Mouse (Mus musculus) fat pad, adult 2 months (tissue): ENCODE measurements around the gene Prokr1.
"Not testable (repeated sequence)": the region's sequence is repeated elsewhere in the genome, so short reads cannot be mapped to it uniquely, and the experiment has no call there.

Experiments
- DNase-seq: peaks from one replicate; pipeline ENCODE4 v3.0.0-alpha.2; 2011; ENCODE audit warnings: low read depth, low spot score; ENCODE audit errors: extremely low read depth

Gene Prokr1

GRCm38 (mm10) chr6:87590394-87591281 is at the start of gene Prokr1:
TSS of gene Prokr1 (minus strand) at chr6:87590743.
- DNase-seq, result no peak

- no peak for DNase-seq
These were observed 47.7 kb upstream of the Prokr1 start for GRCm38 (mm10) chr6:87638134-87638660.

GRCm38 (mm10) chr6:87632176-87632575 is 41.6 kb upstream of the Prokr1 start:
- DNase-seq, result no peak

GRCm38 (mm10) chr6:87628936-87629335 is 38.4 kb upstream of the Prokr1 start:
- not testable (repeated sequence) for DNase-seq

GRCm38 (mm10) chr6:87623151-87623550 is 32.6 kb upstream of the Prokr1 start:
- no peak for DNase-seq

- DNase-seq, result peak; percentile 37
These were observed 30.7 kb upstream of the Prokr1 start for GRCm38 (mm10) chr6:87621281-87621680.

- DNase-seq, result no peak
These were observed 27.5 kb upstream of the Prokr1 start for GRCm38 (mm10) chr6:87618021-87618420.

- DNase-seq, result no peak
These were observed 25.1 kb upstream of the Prokr1 start for GRCm38 (mm10) chr6:87615696-87616083.

GRCm38 (mm10) chr6:87614794-87615695 is 24.5 kb upstream of the Prokr1 start:
- DNase-seq, result no peak

GRCm38 (mm10) chr6:87599825-87600224 is 9.3 kb upstream of the Prokr1 start:
- DNase-seq, result no peak

GRCm38 (mm10) chr6:87597116-87597833 is 6.7 kb upstream of the Prokr1 start:
- no peak for DNase-seq

GRCm38 (mm10) chr6:87594188-87594587 is 3.6 kb upstream of the Prokr1 start:
- no peak for DNase-seq

GRCm38 (mm10) chr6:87589718-87590393 is 687 bp downstream of the Prokr1 start:
- no peak for DNase-seq

- DNase-seq, result no peak
These were observed 6.6 kb downstream of the Prokr1 start for GRCm38 (mm10) chr6:87583991-87584390.

- DNase-seq, result no peak
These were observed 7.3 kb downstream of the Prokr1 start for GRCm38 (mm10) chr6:87583183-87583611.

- DNase-seq, result no peak
These were observed 8.1 kb downstream of the Prokr1 start for GRCm38 (mm10) chr6:87582456-87582855.

GRCm38 (mm10) chr6:87581581-87581980 is 9.0 kb downstream of the Prokr1 start:
- DNase-seq, result no peak

- no peak for DNase-seq
These were observed 9.5 kb downstream of the Prokr1 start for GRCm38 (mm10) chr6:87581071-87581470.

- no peak for DNase-seq
These were observed 12.3 kb downstream of the Prokr1 start for GRCm38 (mm10) chr6:87578247-87578646.

- no peak for DNase-seq
These were observed 13.8 kb downstream of the Prokr1 start for GRCm38 (mm10) chr6:87576648-87577330.
